Mouse (Mus musculus): ENCODE results near the gene Cnot4.
"Not testable (repeated sequence)": the region's sequence is repeated elsewhere in the genome, so short reads cannot be mapped to it uniquely, and the experiment has no call there.

The Cnot4 gene

DNA sequence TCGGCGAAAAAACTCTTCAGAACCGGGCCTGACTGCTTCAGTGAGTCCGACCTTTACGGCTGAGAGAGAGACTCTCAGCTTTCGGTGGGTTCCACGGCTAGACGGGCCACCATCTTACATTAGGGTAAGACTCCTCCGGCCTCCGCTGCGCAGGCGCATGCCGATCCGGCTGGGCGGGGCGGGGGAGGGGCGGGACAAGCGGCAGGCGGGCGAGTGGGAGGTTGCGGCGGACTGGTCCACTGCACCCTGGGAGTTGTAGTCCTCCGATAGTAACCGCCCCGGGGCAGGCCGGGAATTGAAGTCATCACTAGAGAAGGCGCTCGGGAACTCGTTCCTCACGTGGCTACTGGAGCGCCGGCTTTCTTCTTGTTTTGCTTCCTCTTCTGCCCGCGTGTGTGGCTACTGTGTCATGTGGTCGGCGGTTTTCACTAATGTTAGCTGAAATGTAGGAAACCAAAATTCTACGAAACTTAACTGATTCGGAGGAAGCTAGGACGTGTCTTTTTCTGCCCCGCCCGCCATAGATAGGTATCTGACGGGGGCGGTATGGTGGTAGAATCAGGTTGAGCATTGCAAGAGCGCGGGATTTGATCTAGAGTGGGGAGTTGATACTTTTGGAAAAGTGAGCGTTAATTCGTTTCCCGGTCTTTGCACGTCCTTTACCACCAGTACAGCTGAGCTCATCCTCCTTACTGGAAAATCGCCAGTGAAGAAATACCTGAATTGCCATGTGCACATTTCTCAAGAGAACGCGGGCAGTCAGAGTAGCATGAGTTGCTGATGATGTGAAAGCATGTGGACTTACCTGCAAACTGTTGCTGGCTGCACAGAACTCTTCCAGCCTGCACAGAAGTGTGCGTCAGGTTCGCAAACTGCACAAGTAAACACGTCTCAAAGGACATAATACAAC, at the start of gene Cnot4:
TSS of gene Cnot4 (minus strand) at position 146 of the 910 bp plus-strand sequence.
- DNase-seq (ENCODE audit: low spot score in 2 of 2) = peak; percentile 99

DNA sequence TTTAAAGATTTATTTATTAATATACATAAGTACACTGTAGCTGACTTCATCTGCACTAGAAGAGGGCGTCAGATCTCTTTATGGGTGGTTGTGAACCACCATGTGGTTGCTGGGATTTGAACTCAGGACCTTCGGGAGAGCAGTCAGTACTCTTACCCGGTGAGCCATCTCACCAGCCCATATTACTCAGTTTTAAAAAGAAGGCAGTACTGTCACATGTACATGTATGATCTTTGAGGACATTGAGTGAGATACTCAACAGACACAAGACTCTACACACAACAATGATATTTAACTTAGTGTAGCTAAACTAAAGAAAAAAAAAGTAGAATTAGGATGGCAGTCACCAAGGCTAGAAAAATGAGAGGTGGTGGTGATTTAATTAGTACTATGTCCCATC, 45.8 kb upstream of the Cnot4 start:
- not testable (repeated sequence) for DNase-seq (ENCODE audit: low spot score in 2 of 2)

DNA sequence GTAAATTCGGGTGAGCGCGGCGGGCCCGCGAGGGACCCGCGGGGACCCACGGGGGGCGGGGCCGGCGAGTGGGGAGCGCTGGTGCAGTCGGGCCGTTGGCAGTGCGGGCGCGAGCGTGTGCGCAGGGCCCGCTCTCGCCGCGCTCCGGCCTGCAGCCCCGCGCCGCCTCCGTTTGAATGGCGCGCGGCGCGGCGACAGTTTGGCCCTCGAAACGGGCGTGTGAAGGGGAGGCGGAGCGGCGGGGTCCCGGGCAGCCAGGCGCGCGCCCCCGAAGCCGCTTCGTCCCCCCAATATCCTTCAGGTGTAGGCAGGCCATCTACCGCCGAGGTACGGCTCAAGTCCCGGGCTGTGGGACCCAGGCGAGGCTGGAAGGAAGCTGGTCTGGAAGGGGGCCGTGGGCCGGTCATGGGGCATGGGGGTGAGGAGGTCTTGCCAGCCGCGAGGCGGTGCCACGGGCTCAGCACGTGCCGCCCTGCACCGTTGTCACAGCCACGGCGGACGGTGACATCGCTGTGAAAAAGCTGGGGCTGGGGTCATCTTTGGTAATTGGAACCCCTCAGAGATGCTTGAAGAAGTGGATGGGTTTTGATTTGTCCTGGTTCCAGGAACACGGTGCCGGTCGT, 44.2 kb upstream of the Cnot4 start:
- DNase-seq (ENCODE audit: low spot score in 2 of 2) = no peak

DNA sequence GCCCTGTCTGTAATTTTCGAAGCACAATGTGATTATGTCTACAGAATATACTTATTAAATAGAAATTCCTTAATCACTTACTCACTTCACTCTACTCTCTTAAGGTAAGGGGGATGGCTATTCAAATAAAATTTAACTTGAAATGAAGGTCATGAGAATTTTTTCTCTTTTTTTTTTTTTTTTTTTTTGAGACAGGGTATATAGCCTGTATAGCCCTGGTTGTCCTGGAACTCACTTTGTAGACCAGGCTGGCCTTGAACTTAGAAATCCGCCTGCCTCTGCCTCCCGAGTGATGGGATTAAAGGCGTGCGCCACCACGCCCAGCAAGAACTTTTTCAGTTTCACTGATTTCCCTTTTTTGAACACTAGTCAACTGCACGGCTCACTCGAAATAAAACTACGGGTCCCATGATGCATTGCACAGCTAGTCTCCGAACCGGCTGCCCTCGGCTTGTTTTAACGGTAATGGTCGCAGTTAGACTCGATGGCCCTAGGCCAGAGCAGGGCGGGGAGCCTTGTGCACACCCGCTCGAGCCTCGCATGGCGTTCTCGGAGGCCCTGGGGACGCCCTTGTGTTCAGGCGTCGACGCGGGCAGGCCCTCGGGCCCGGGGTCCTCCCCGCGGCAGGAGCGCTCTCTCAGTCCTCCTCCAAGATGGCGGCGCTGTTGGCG, 43.6 kb upstream of the Cnot4 start, which contains the start of gene Nup205:
TSS of gene Nup205 (plus strand) at position 443 of the 671 bp plus-strand sequence.
- DNase-seq (ENCODE audit: low spot score in 2 of 2) = peak; percentile 80 to 89

DNA sequence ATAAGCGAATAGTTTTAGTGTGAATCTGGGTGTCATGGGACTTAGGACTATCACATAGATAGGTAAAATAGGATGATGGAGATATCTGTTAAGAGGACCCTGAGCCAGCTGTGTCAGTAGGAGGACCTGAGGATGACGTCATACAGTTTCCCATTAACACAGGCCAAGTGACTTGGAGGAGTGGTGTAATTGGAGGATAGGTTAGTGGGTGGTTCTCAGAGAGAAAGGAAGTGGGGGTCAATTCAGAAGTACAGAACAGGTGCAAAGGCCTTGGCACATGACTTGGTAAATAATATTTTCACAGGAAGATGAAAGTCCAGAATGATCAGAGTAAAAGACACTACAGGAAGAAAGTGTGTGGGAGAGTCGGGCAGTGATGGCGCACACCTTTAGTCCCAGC, 39.7 kb upstream of the Cnot4 start:
- DNase-seq (ENCODE audit: low spot score in 2 of 2) = no peak

DNA sequence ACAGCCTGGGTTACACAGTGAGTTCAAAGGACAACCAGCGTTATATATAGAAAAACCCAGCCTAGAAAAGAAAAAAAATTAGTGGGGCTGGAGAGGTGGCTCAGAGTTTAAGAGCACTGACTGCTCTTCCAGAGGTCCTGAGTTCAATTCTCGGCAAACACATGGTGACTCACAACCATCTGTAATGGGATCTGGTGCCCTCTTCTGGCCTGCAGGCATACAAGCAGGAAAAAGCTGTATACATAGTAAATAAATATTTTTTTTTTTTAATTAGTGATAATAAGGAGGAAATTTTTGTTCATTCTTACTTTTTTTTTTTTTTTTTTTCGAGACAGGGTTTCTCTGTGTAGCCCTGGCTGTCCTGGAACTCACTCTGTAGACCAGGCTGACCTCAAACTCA, 38.5 kb upstream of the Cnot4 start:
- not testable (repeated sequence) for DNase-seq (ENCODE audit: low spot score in 2 of 2)

DNA sequence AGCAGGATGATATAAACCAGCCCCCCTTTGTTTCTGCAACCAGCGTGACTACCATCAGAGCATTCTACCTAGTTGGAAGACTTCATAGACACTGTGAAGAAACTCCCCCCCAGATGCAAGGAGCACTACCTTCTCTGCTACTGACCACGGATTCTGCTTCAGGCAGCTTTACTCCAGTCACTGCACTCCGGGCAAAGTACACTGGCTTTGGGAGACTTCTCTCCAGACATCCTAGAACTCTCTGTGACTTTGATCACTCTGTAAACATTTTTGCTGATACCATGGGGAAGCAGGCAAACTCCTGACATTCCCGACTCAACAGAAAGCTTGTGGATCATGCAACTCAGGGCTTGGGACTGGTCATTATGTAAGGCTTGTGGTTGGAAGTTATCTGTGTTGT, 35.7 kb upstream of the Cnot4 start:
- DNase-seq (ENCODE audit: low spot score in 2 of 2) = no peak

DNA sequence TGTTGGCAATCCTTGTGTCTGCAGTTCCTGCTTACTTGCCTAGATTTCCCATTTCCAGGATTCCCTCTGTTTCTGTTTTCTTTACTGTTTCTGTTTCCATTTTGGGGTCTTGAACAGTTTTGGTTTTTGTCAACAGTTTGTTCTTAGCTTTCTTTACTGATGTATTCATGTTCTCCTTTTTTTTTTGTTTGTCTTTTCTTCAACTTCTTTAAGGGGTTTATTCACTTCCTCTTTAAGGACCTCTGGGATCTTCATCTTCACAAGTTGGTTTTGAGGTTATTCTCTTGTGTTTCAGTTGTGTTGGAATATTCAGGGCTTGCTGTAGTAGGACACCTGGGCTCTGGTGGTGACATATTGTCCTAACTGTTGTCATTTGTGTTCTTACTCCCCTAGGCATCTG, 21.0 kb upstream of the Cnot4 start:
- DNase-seq (ENCODE audit: low spot score in 2 of 2) = no peak

DNA sequence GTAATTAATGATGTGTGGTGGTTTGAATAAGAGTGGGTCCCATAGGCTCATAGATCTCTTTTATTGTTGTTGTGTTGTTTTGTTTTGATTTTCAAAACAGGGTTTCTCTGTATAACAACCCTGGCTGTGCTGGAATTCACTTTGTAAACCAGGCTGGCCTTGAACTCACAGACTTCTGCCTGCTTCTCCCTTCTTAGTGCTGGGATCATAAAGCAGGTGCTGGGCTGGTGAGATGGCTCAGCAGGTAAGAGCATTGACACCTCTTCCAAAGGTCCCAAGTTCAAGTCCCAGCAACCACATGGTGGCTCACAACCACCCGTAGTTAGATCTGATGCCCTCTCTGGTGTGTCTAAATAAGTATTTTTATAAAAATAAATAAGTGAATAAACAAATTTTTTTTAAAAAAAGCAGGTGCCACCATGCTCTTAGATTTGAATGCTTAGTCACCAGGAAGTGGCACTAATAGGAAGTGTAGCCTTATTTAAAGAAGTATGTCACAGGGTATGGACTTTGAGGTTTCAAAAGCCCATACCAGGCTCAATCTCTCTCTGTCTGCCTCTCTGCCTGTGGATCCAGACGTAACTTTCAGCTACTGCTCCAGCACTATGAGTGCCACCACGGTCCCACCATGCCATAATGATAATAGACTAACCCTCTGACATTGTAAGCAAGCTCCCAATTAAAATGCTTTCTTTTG, 14.3 kb upstream of the Cnot4 start:
- DNase-seq (ENCODE audit: low spot score in 2 of 2) = no peak

DNA sequence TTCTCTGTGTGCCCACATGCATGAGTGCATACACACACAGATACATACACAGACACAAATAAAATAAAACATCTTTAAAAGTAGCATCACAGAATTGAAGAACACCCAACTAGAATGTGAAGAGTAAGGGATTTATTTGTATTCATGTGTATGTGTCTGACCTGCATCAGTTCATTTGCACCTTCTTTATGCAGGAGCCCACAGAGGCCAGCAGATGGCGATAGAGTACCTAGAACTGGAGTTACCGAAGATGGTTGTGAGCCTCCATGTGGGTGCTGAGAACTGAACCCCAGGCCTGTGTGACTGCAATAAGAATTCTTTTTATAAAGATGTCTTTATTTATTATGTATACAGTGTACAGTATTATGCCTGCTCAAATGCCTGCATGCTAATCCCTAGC, 12.0 kb upstream of the Cnot4 start:
- no peak for DNase-seq (ENCODE audit: low spot score in 2 of 2)

DNA sequence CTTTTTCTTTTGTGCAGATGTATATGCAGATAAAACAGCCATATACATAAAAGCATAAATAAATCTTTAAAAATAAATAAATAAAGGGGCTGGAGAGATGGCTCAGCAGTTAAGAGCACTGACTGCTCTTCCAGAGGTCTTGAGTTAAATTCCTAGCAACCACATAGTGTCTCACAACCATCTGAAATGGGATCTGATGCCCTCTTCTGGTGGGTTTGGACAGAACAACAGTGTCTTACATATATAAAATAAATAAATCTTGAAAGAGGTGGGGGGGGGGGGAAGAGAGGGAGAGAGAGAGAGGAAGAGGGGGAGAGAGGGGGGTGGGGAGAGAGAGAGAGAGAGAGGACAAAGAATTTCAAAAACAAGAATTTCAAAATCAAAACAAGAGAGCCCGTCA, 6.8 kb upstream of the Cnot4 start:
- no peak for DNase-seq (ENCODE audit: low spot score in 2 of 2)

DNA sequence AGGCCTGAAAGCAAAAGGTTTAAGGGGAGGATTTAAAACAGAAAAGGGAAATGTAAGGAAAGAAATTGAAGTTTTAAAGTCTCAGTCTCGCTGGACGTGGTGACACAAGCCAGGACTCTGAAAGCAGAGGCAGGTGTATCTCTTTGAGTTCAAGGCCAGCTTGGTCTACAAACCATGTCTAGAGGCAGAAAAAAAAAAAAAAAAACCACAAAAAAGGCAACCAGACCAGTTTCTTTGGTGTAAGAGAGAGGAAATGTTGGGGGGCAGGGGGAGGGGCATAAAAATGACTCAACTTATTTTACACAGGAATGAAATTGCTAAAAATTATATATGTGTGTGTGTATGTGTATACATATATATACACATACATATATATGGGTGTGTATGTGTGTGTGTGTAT, 1.3 kb upstream of the Cnot4 start:
- DNase-seq (ENCODE audit: low spot score in 2 of 2) = no peak

DNA sequence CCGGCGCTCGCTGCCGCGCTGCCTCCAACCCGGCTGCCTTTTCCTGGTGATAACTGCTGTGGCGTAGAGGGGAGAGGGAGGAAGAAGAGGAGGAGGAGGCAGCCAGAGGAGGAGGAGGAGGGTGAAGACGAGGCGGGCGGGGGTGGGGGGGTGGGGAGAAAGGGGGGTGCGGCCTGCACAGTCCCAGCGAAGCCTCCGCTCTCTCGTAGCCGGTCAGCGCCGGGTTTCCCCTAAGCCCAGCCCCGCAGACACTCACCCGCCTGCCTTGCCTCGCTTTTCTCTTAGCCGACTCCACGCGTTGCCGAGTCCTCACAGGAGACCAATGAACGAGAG, 312 bp downstream of the Cnot4 start:
- no peak for DNase-seq (ENCODE audit: low spot score in 2 of 2)

DNA sequence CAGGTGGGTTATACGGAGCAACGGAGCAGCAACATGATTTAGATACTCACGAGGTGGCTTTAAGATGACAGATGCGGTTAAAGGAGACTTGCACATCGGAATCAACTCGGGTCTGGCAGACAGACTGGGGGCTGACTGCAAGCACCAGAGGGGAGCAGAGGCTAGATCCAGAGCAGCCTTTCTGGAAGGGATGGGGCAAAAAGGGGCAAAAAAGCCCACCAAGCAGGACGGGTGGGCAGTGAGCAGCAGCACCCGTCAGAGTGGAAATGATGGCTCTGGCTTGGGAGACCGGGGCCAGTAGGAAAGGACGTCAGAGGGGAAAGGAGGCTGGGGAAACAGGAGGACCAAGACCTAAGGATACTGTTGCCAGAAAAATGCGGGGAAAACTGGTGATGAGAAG, 718 bp downstream of the Cnot4 start:
- DNase-seq (ENCODE audit: low spot score in 2 of 2) = peak in 1 of 2 experiments; percentile 12

DNA sequence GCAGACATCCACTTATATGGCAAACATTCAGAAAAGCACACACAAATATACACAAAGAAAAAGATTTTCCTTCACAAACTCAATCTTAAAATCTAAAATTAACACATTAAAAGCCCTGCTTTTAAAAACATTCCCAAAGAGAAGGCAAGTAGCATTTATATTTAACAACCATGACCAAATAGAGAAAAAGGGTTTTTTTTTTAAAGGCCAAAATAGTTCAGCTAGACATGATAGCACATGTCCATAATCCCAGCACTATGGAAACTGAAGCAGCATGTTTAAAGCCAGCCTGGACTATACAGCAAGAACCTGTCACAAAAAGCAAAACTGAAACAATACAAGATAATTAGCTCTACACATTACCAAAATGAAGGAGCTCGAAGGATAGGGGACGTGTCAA, 11.0 kb downstream of the Cnot4 start:
- no peak for DNase-seq (ENCODE audit: low spot score in 2 of 2)

DNA sequence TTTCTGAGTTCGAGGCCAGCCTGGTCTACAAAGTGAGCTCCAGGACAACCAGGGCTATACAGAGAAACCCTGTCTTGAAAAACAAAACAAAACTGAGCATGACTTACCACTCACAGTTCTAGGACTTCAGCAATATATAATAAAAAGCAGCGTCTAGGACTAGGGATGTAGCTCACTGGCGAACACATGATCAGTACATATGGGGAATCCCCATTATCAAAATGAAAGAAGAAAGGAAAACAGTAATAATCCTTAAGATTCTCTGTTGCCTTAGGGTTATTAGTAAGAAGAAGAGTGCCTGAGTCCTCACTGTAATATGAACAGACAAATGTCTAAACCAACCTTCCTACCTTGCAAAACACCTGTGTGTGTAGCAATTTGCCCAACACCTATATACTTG, 11.6 kb downstream of the Cnot4 start:
- DNase-seq (ENCODE audit: low spot score in 2 of 2) = no peak

DNA sequence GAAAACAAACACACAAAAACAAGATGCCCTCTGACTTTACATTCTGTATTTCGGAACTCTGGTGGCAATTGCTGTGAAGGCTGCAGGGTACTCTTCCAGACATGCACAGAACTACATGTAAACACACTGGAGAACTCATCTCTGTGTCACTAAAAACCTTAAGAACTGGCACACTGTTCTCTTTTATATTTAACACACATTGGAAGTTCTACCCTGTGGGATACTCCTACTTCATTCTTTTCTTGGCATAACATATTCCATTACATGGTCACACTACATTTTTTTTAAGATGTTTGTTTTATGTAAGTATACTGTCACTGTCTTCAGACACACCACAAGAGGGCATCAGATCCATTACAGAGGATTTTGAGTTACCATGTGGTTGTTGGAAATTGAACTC, 31.1 kb downstream of the Cnot4 start:
- no peak for DNase-seq (ENCODE audit: low spot score in 2 of 2)

DNA sequence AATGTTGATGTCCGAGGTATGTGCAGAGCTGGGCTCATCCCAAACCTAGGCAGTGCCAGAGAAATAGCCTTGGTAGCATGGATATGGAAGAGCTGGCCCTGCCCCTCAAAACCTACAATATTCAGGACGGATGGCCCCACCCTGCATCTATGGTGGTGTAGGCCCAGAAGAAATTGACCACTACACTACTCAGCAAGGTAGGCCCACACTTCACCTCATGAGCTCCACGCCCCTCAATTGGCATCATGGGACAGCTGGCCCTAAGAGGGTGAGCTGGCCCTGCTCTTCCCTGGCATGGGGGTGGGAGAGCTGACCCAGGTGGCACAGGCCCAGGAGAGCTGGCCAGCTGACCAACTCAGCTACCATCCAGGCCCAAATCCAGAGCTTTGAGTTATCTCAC, 48.6 kb downstream of the Cnot4 start:
- DNase-seq (ENCODE audit: low spot score in 2 of 2) = no peak

DNA sequence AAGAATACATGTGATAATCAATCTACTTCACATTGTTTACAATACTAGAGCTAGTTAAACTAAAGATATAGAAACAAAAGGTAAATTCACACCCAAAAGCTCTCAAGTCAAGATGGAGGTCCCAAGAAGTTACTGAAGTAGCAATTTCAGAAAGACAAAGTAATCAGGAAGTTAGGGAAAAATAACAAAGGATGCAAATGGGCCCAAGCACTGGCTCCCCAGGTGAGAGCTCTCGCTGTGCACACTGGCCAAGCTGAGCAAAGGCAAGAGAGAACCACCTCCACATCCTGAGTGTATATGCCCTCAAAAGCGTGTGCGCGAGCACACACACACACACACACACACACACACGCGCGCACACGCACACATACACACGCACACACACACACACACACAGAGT, 58.4 kb downstream of the Cnot4 start:
- DNase-seq (ENCODE audit: low spot score in 2 of 2) = no peak

DNA sequence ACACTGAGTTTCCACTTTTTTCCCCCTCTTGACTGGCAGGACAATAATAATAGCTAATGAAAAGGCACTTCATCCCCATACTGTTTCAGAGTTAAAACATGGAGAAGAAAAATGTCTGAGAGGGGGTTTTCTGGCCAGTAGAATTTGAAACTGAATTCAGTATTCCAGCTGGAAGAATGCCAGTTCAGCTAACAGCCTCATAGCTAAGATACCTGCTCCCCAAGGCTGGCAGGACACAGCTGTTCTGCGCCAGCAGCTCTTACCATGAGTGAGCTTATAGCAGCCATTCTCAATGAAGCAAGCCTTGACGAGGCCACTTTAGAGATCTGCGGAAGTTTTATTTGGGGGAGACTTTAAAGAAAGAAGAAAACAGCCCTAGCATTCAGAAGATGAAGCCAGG, 62.3 kb downstream of the Cnot4 start:
- DNase-seq (ENCODE audit: low spot score in 2 of 2) = no peak

DNA sequence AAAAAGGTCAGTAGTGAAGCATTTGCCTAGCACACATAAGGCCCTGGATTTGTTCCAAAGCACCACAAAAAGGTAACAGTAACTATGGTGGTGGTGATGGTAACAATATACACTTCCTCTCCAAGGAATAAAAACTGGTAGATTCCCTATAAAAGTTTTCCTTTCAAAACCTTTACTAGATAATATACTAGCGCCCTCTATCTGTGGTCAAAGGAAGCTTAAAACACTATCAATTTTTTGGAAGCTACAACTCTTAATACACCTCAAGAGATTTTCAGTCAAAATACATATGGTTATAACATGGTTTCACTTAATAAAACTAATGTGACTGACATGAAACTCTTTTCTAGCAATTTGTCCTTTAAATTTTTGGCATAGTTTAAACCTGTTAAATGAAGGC, 71.1 kb downstream of the Cnot4 start:
- no peak for DNase-seq (ENCODE audit: low spot score in 2 of 2)

DNA sequence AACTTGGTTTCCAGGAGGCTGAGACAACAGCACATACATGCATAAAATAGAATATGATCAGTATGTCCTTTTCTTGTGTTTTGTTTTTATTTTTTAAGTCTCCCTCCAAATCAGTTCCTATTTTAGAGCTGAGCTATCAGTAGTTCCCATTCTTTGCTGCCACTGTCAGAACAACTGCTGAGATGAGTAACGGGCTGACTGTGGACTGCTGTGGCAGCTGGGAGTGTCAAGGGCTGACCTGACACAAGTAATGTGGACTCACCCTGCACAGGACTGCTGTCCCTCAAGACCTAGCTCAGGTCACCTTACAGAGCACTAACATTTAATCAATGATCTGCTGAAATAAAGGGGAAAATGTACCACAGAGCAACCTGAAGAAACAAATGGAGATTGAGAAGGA, 90.4 kb downstream of the Cnot4 start:
- DNase-seq (ENCODE audit: low spot score in 2 of 2) = no peak

All from right cerebral cortex, adult 2 months (tissue).